Mouse (Mus musculus): ENCODE results near the gene Ccdc122.

DNA sequence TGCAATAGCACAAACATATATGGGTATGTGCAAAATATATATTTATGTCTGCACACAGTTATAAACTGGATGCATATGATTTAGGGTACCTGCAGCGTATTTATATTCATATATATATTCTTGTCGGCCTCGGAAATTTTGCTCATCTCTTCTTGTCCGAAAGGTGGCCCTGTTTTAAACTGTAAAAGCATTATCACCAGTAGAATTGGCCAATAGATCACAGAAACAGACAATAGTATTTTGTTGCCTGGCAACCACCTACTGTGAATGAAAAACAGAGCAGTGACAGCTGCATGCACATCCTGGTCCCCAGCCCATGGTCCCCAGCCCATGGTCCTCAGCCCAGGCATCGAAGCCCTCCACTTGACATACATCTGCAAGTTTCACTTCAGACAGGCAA is 122.8 kb downstream of the Ccdc122 start:
- no peak for TF ChIP-seq CTCF (IDR thresholded peaks at IDR 0.05; ENCODE audit: control insufficient read depth, insufficient read depth, insufficient replicate concordance, low read depth, low read length)
- no peak for TF ChIP-seq POLR2A (IDR thresholded peaks at IDR 0.05; ENCODE audit: control insufficient read depth, low read depth, low read length)
